Mouse (Mus musculus): ENCODE results near the gene Wee2.
A peak's percentile ranks its signal among the peaks of the same experiment; 100 is the strongest.

Gene Wee2

DNA sequence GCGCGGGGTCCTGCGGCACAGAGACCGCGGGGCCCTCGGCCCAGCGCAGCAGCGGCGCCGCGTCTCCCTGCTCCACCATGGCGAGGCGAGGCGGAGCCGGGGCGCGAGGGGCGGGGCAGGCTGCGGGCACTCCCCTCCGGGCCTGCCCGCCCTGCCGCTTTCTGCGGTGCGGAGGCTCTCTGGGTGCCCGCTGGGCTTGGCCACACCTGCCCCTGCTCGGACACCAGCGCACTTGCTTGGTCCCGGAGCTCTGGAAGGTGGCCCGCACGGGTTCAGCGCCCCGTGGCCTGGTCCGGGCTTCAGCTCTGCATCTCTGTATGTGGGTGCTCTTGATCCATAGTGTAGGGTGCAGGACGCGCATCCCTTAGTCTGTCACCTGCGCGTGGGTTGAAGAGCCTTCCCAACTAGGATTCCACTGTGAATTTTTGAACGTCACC lies 2.8 kb upstream of the Wee2 start, which contains the start of gene E330009J07Rik:
TSS of gene E330009J07Rik (minus strand) at position 89 of the 437 bp plus-strand sequence.
- DNase-seq: peak; percentile 82 to 94

DNA sequence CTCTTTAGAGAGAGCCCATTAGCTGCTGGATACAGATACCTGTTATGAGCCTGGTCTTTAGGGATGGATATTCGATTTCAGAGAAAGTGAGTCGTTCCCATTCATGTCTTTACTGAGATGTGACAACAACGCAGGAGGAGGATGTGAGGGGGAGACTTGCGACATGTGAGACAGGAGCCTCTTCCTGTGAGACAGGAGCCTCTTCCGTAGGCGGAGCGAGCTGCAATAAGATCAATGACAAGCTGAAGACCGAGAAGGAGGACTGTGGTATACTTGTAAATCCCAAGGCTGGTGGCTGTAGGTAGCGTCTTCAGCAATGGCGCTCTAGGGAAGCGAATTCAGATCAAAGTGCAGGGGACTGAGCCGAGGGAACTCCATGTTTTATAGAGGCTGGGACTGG lies 843 bp downstream of the Wee2 start:
- DNase-seq: no peak

DNA sequence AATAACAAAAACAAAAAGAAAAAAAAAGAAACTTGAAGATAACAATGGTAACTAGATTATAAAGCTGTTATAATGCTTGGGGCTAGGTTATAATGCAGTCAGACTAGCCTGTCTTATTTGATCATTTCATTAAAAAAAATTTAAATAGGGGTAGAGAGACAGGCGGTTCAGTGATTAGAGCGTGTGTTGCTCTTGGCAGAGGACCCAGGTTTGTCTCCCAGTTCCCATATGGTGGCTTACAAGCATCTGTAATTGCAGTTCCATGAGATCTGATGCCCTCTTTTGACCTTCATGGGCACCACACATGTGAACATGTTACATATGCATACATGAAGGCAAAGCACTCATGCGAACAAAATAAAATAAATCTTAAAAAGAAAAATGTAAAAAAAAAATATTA lies 2.4 kb downstream of the Wee2 start:
- no peak for DNase-seq

DNA sequence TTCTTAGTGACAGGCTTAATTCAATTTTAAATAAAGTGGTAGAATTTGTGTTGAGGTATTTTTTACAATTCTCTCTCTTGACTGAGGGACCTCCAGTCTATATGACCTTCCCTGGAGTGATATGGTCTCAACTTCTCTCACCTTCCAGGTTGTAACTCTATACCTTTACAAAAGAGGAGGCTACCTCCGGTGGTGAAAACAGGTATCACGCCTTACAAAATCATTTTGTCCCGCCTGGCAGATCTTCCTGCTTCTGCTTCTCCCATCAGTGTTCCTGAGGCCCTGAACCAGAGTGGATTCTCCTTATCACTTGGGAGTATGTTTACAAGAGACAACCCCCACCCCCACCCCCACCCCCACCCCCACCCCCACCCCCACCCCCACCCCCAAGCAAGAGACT lies 2.9 kb downstream of the Wee2 start:
- DNase-seq: no peak

DNA sequence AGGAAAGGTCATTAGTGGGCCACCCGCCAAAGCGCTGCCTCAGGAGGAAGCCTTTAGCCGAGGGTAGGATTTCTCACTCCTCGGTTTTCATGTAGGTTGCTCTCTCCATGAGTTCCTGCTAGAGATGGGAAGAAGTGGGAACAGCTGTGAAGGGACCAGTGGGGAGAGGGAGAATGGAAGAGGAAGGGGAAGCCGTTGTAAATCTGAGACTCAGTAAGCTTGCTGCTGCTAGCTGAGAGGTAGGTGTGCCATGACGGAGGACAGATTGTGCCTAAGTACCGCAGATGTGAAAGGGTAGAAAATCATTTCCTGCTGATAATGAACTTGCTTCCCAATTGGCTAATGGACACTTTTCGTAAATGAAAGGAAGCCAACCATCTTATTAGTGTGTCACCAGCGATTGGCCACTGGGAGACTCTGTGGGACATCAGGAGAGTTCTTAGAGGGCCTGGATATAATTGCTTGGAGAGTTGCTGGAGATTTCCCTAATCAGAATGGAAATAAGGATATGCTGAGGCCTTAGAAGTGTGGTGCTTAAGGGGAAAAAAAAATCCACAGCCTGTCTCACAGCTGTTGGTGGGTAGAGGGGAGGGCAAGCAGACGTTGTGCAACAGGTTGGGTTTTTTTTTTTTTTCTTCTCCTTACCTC lies 4.5 kb downstream of the Wee2 start:
- no peak for DNase-seq

DNA sequence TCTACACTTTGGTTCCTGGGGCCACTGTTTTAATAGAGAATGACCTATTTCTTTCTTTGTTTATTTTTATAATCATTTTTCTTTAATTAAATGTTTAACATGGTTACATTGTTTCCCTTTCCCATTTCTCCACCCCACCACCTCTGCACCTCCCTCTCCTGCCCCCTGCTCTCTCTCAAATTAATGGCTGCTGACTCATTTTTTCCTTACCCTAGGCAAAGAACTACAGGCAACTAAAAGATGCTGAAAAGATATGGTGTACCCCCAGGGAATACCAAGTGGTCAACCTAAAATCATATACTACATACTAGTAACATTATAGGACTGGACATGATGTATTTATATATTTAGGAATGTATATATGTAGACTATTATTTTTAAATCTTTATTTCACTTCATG lies 9.7 kb downstream of the Wee2 start:
- DNase-seq: no peak

DNA sequence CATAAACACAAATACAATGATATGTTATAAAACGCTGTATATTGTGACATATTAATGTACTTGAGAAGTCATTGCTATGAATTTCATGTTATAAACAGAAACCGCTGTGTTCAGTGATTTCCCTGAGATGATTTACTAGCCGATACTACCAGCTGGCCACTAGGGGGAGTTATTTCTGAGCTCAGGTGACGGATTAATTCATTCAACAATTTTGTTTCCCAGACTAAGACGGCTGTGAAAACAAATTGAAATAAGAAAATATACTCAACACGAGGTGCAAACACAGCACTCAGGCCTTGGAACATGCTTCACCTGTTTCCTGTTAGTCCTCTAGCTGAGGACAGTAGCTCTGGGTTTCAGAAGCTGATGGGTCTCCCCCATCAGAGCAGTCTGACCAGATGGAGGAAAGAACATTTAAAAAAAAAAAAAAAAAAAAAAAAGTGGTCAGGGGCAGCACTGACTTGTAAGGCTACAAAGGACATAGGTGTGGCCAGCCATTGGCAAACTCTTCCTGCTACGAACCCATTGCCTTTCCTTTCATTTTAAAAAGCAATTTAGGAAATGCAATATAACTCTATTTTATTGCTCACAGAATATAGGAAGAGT lies 15.7 kb downstream of the Wee2 start:
- DNase-seq: peak in 1 of 2 experiments; percentile 10

DNA sequence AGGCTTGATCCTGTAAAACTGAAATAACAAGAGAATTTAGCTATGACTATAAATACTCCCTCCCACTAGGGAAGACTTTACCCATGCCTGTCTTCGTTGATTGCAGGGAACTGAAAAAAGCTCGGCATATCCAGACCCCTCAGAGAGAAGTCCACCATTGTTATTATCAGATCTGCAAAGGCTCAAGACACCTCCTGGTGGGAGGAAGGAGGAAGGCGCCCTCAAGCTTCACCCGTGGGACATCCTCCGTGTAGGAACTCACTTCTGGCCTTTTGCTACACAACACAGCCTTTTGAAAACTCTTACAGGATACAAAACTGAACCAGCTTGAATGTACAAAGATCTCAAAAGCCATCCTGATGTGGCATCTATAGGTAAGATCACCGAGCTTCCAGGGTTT lies 26.8 kb downstream of the Wee2 start:
- peak in 1 of 2 experiments; percentile 11 for DNase-seq

DNA sequence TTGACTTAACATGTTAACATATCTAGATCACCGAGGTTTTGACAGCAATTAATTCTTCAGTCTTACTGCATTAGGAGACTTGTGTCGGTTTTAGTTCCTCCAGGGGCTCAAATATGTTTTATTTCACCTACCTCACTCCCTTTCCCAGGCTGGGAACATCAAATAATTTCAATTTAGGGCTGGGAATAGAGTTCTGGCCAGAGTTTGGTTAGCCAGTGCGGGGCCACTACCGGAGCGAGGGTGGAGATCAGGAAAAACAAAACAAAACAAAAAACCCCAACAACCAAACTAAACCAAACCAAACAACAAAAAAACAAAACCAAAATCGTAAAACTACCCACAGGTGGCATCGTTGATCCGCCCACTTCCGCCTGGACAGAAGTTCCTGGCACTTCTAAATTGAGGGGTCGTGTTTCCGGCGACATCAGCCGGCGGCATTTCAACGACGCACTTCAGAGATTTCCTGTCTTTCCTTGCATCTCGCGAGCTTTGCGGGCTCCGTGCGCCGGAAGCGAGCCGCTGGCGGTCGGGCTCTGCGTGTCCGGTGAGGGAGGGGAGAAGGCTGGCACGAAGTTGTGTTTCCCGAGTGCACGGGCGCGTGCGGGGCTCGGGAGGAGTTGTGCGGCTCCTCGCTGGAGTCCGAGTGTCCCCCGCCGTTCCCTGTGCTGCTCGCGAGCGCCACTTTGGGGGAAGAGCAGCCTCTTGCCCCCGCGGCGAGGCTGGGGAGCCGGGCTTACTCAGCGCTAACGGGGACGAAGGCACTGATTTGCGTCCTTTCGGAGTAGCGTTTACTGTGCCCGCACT lies 32.2 kb downstream of the Wee2 start, which contains the start of gene Ssbp1:
TSS of gene Ssbp1 (plus strand) at position 437 of the 804 bp plus-strand sequence.
- DNase-seq: peak; percentile 96

DNA sequence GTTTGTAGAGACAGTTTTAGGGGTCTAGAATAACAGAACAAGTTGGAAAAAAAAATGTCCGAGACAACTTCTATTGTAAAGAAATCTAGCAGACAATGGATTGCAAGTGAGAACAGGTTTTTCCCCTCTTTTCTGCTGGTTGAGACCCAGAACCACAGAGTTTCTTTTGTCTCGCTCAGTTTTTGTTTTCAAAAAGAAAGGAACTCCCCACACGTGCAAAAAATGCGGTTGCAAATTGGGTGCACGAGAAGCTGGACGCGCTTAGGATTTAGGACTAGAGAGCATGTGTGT lies 32.8 kb downstream of the Wee2 start:
- DNase-seq: peak in 1 of 2 experiments; percentile 7

DNA sequence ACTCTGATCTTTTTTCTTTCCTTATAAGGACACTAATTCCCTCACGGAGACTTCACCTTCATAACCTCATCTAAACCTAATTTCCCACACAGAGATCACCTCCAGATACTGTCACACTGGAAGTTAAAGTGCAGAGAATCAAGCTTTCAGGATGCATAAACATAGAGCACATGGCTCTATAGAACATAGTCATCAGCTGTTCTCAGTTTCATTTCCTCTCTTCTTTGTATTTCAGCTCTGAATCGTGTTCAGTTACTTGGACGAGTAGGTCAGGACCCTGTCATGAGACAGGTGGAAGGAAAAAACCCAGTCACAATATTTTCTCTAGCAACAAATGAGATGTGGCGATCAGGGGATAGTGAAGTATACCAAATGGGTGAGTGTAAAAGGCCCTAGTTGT lies 37.2 kb downstream of the Wee2 start:
- DNase-seq: no peak

DNA sequence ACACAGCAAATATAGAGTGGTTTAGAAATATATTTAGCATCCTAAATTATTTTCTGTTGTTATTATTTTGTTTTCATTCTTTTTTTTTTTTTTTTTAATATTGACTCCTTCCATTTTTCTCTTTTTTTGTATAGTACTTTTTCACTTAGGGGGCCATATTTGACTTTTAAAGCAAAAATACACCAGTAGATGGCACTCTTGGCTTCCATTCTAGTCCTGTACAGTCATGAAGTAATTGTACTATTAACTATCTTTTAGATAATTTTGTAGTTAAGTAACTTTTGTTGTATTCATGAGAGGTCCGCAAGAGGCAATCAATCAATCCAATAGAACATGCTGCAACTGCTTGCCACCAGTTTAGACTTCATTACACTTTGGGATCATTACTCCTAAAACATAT lies 40.8 kb downstream of the Wee2 start:
- no peak for DNase-seq

DNA sequence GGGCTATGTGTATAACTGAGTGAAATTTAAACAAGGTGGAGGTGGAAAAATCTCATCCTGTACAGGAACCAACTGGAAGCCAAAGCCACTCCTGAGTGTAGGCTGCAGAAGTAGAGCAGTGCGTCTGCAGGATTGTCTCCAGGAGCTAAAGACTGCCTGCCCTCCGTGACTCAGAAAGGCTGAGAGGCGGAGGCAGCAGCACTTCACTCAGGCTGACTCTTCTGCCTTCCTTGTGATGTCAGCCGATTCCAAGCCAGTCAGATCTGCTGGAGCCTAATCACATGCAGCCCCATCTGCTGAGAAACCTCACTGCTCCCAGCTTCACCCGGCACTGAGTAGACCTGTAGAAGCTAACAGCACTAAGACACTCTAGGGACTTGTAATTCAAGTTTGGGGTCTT lies 43.4 kb downstream of the Wee2 start:
- no peak for DNase-seq

DNA sequence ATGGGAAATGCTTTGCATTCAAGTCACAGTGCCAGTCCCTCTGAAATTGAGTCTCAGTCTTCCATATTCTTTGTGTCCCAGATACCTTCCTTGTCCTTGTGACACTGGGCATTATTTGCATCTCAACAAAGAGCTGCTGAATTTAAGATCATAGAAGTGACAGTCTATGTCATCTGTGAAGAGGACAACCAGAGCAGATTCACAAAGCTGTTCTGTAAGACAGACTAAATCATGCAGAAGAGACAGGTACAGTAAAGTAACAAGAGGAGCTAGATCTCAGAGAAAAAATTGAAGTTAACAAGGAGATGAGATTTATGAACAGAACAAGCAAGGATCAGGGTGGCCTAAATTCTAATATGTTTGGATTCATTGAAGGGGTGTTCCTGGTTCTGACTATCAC lies 52.0 kb downstream of the Wee2 start, which contains the start of gene Tas2r137:
TSS of gene Tas2r137 (plus strand) at position 301 of the 400 bp plus-strand sequence.
- DNase-seq: no peak

DNA sequence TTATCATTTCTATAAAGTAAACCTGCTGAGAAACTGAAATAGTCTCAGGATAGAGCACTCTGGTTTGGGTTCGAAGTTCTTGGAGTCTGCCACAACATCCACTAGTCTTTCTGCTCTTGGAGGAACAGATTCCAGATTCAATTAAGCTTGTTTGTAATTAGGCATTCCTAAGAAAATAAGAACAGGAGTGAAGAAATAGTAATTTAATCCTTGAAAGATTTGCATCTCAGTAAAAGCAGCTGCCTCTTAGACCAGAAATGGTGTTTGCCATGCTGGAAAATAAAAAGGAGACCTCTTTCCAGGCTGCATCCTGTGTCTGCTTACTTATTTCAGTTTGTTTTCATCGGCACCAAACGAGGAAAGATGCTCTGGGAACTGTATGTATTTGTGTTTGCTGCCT lies 54.3 kb downstream of the Wee2 start, which contains the start of gene Tas2r108:
TSS of gene Tas2r108 (plus strand) at position 301 of the 400 bp plus-strand sequence.
- no peak for DNase-seq
